Mouse (Mus musculus): ENCODE data around the gene Wfdc2. TPM values are rescaled to one million over a fixed set of nuclear protein-coding genes. Genes with fewer than 3 reads are reported as not detected.

Wfdc2 gene
- polyA plus RNA-seq (2016; fragmentation: Nextera tagmentation; extraction: Ambion mirVana) = 2.1 and 3.2 TPM in 2 replicates

DNA sequence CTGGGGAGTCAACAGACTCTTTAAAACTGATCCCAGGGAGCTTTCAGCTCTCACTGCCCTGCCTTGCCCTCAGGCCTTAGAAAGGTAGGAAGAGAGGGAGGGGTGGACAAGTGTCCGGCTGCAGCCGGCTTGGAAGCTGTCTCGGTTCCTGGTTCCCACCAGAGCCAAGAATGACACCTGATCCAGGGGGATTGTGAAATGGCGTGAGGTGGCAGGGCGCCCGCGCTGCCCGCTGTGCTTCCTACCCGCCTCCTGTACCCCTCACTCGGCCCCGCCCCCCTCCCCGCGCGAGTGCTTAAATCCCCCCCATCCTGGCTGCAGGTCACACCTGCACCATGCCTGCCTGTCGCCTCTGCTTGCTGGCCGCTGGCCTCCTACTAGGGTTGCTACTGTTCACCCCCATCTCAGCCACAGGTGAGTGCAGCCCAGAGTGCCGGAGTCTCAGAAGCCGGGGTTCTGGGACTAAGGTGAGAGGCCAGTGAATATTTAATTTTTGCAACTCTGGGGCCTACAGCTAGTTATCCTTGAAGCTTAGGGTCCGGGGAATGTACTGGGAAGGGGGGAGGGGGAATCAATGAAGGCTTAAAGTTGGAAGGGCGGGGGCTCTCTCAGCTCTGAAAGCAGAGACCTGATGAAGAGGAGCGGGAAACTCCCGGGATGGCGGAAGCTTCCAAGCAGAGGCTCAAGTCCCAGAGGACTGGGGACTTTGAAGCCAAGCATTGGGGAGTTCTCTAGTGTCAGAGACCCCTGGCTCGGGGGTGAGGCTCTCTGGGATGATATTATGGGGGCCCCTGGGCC lies at the start of gene Wfdc2:
TSS of gene Wfdc2 (plus strand) at position 23 of the 798 bp plus-strand sequence.
- H3K4me1 ChIP-seq = 0 out of 2 replicates have a peak, but pooled peaks cover 6% of the 10 kb centered on the region
- ATAC-seq = no peak
- WGBS (ENCODE audit: insufficient replicate concordance) = 12% methylated on average over 24 of the region's 24 CpGs

DNA sequence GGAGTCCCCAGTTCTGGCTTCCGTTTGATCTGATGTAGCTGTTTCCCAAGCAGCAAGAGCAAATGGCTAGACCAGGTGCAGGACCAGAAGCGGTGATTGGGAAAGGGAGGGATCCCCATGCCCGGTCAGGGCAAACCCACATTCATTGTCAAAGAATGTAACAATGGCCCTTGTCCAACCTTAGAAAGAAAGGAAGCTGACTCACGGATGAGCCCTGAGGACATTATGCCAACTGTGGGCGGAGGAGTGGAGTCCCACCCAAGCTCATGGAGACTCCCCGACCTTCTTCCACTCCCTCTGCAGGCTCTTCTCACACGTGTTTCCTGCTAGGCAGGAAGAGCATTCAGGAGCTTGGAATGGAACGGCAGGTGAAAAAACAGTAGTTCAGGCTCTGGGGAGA lies 48.8 kb upstream of the Wfdc2 start:
- Histone ChIP-seq H3K27ac (no peak overlapping the region), H3K36me3 (peaks cover 5% of the 10 kb centered on the region; the same call in 1 of the 2 replicates), H3K4me2 (no peak overlapping the region), H3K4me1 (peaks cover 12% of the 10 kb centered on the region), H3K27me3 (replicated peaks) (peaks cover 7% of the 10 kb centered on the region; the same call in 1 of the 2 replicates), H3K9ac (no peak overlapping the region), H3K9me3 (replicated peaks) (no peaks in the 10 kb centered on the region), H3K4me3 (no peak overlapping the region)
- 55% methylated on average over 8 of the region's 8 CpGs for WGBS (ENCODE audit: insufficient replicate concordance)
- ATAC-seq = no peak

More for the DNA sequence above, at the start of gene Wfdc2:
- H3K36me3 ChIP-seq = no peaks in the 10 kb centered on the region
- 0 out of 2 replicates have a peak, but pooled peaks cover 5% of the 10 kb centered on the region for H3K9me3 ChIP-seq (replicated peaks)
- H3K27ac ChIP-seq = no peak within 1 kb of the TSS
- H3K9ac ChIP-seq = peak within 1 kb of the TSS; percentile 15; the same call in 1 of the 2 replicates
- peaks cover 50% of the 10 kb centered on the region for H3K27me3 ChIP-seq (replicated peaks)
- peak within 1 kb of the TSS; percentile 66 for H3K4me2 ChIP-seq
- H3K4me3 ChIP-seq = peak within 1 kb of the TSS; percentile 40

DNA sequence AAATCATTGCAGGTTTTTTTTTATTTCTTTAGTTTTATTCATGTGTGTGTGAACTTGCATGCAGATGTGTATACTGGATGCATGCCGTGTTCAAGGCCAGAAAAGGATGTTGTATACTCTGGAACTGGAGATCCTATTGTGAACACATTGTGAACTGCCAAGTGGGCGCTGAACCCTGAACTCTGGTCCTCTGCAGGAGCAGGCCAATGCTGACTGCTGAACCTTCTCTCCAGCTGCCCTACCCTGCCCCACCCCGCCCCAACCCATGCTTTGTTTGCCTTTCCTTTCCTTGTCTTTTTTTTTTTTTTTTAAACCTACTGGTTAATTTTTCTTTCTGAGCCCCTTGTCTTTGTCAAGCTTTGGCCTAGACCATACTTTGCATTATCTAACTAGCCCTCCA lies 47.3 kb upstream of the Wfdc2 start:
- no peak overlapping the region for H3K4me3 ChIP-seq
- peaks cover 12% of the 10 kb centered on the region for H3K4me1 ChIP-seq
- H3K4me2 ChIP-seq = no peak overlapping the region
- H3K36me3 ChIP-seq = no peaks in the 10 kb centered on the region
- no peak overlapping the region for H3K27ac ChIP-seq
- 68% methylated on average over 3 of the region's 3 CpGs for WGBS (ENCODE audit: insufficient replicate concordance)
- H3K9ac ChIP-seq = no peak overlapping the region
- no peak for ATAC-seq
- peaks cover 15% of the 10 kb centered on the region for H3K27me3 ChIP-seq (replicated peaks)
- no peaks in the 10 kb centered on the region for H3K9me3 ChIP-seq (replicated peaks)

DNA sequence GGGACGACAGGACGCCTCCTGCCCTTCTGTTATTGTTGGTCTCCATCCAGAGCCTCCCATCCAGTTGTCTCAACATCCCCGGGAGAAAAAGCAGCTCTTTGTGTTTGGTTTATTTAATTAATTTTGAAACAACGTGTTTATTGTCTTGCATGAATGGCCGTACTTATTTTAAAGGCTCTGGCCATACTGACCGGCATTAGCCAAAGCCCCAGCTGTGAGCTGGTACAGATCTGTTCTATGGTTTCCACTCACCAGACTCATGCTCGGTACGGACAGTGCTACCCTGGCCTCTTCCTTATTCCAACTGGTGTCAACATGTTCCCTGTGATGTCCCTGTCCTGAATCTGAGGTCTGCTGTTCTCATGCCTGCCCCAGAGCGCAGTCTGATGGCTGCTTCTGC lies 46.3 kb upstream of the Wfdc2 start:
- Histone ChIP-seq H3K27me3 (replicated peaks) (peaks cover 15% of the 10 kb centered on the region), H3K36me3 (no peaks in the 10 kb centered on the region), H3K27ac (no peak overlapping the region), H3K4me3 (no peak overlapping the region), H3K9me3 (replicated peaks) (no peaks in the 10 kb centered on the region), H3K4me2 (no peak overlapping the region), H3K9ac (no peak overlapping the region), H3K4me1 (peaks cover 12% of the 10 kb centered on the region)
- WGBS (ENCODE audit: insufficient replicate concordance) = 70% methylated on average over 9 of the region's 9 CpGs
- no peak for ATAC-seq

DNA sequence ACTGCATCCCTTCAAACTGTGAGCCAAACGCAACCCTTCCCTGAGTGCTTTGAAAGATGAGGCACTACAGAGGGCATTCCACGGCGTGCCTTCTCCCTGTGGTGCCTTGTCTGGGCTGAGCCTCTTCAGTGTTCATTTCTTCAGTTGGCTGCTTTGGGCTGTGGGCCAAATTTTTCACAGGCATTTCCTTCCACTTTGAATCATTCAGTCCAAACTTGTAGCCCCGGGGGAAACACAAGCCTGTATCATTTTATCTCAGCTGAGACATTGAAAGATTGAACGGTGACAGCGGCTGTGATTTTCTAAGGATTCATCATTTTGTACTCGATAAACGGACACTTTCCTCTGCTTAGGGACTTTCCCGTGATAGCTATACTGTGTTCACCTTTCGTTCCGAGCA lies 45.6 kb upstream of the Wfdc2 start:
- Histone ChIP-seq H3K27me3 (replicated peaks) (peaks cover 19% of the 10 kb centered on the region), H3K9ac (no peak overlapping the region), H3K36me3 (no peaks in the 10 kb centered on the region), H3K27ac (no peak overlapping the region), H3K4me1 (peaks cover 15% of the 10 kb centered on the region), H3K9me3 (replicated peaks) (no peaks in the 10 kb centered on the region), H3K4me2 (no peak overlapping the region), H3K4me3 (no peak overlapping the region)
- 78% methylated on average over 11 of the region's 11 CpGs for WGBS (ENCODE audit: insufficient replicate concordance)
- ATAC-seq = no peak

- H3K4me1 ChIP-seq = peaks cover 13% of the 10 kb centered on the region
- no peaks in the 10 kb centered on the region for H3K9me3 ChIP-seq (replicated peaks)
- H3K4me2 ChIP-seq = no peak overlapping the region
- WGBS (ENCODE audit: insufficient replicate concordance) = 19% methylated on average over 8 of the region's 10 CpGs
- peaks cover 29% of the 10 kb centered on the region for H3K27me3 ChIP-seq (replicated peaks)
- no peak overlapping the region for H3K27ac ChIP-seq
- no peak overlapping the region for H3K4me3 ChIP-seq
- ATAC-seq = no peak; the same call in 1 of the 2 replicates
- H3K9ac ChIP-seq = no peak overlapping the region
- no peaks in the 10 kb centered on the region for H3K36me3 ChIP-seq
Measured at GRCm38 (mm10) chr2:164517485-164518221, 44.6 kb upstream of the Wfdc2 start.

DNA sequence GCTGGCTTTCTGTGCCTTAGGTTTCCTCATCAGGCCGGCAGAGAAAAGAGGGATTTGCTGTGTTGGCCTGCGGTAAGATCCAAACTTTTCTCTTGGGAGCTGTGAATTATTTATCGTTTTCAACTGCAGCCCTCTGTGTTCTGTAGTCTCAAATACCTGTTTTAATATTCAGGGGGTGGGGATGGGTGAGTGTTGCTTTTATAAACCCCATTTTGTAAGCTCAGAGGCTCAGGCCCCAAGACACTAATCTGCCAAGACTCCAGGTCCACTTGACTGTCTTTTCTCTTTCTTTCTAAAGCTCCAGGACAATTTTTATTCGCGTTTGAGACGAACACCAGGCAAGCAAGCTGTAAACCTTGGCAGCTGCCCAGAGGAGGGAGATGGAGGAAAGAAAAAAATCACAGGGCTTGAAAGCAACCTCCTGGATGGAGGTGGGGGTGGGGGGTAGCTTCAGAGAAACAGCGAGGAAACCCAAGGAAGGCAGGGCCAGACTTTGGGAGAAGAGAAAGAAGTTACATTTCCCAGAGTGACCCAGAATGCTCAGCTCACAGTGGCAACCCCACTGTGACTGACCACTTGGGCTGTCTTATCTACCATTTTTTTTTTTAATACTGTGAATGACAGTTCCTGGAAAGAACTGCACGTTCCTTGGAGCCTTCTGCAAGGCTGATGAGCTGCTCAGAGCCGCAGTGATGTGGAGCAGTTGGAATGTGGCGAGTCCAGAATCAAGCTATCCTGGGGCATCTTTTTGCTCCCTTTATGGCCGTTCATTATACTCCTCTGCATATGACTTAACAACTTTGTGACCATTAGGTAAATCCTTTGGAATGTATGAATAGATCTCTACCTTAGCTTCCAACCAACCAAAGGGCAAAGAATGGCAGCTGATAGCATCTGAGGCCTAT lies 43.7 kb upstream of the Wfdc2 start:
- Histone ChIP-seq H3K4me2 (no peak overlapping the region), H3K4me3 (no peak overlapping the region), H3K9ac (no peak overlapping the region), H3K36me3 (no peaks in the 10 kb centered on the region), H3K9me3 (replicated peaks) (no peaks in the 10 kb centered on the region), H3K27me3 (replicated peaks) (peaks cover 35% of the 10 kb centered on the region), H3K4me1 (peaks cover 8% of the 10 kb centered on the region; the same call in 1 of the 2 replicates), H3K27ac (no peak overlapping the region)
- WGBS (ENCODE audit: insufficient replicate concordance) = 49% methylated on average over 11 of the region's 11 CpGs
- no peak for ATAC-seq

GRCm38 (mm10) chr2:164519171-164519526 lies 43.1 kb upstream of the Wfdc2 start:
- H3K36me3 ChIP-seq = no peaks in the 10 kb centered on the region
- ATAC-seq = no peak
- H3K9ac ChIP-seq = no peak overlapping the region
- WGBS (ENCODE audit: insufficient replicate concordance) = 52% methylated on average over 6 of the region's 6 CpGs
- H3K4me2 ChIP-seq = no peak overlapping the region
- peaks cover 8% of the 10 kb centered on the region; the same call in 1 of the 2 replicates for H3K4me1 ChIP-seq
- H3K4me3 ChIP-seq = no peak overlapping the region
- peaks cover 31% of the 10 kb centered on the region for H3K27me3 ChIP-seq (replicated peaks)
- H3K9me3 ChIP-seq (replicated peaks) = no peaks in the 10 kb centered on the region
- no peak overlapping the region for H3K27ac ChIP-seq

- Histone ChIP-seq H3K4me1 (peaks cover 8% of the 10 kb centered on the region; the same call in 1 of the 2 replicates), H3K9me3 (replicated peaks) (no peaks in the 10 kb centered on the region), H3K4me3 (no peak overlapping the region), H3K27ac (no peak overlapping the region), H3K9ac (no peak overlapping the region), H3K36me3 (no peaks in the 10 kb centered on the region), H3K4me2 (no peak overlapping the region), H3K27me3 (replicated peaks) (peaks cover 31% of the 10 kb centered on the region)
- 0 out of 2 replicates have a peak, but pooled peaks have one; percentile 27 for ATAC-seq
- WGBS (ENCODE audit: insufficient replicate concordance) = 7% methylated on average over 3 of the region's 3 CpGs
Measured at GRCm38 (mm10) chr2:164520782-164521181, 41.4 kb upstream of the Wfdc2 start.

DNA sequence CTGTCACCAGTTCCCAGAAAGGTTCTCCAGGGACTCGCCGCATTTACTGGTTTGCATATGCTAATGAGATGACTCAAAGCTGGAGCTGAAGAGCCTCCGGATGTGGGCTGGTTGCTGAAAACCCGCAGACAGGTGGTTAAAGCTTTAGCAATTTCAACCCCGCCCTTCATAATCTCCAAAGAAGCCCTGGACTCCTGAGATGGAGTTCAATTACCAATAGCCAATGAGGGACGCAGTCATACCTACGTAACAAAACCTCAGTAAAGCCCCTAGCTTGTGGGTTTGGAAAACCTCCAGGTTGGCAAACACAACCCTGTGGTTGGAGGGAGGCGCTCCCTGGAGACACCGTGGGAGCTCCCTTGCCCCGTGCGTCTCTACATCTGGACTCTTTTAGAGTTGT lies 40.4 kb upstream of the Wfdc2 start:
- H3K9me3 ChIP-seq (replicated peaks) = peaks cover 4% of the 10 kb centered on the region; the same call in 1 of the 2 replicates
- H3K4me2 ChIP-seq = 0 out of 2 replicates have a peak overlapping the region, but pooled peaks have one; percentile 11
- no peak overlapping the region for H3K4me3 ChIP-seq
- H3K27me3 ChIP-seq (replicated peaks) = peaks cover 31% of the 10 kb centered on the region
- peaks cover 8% of the 10 kb centered on the region; the same call in 1 of the 2 replicates for H3K4me1 ChIP-seq
- H3K36me3 ChIP-seq = no peaks in the 10 kb centered on the region
- H3K9ac ChIP-seq = no peak overlapping the region
- 4% methylated on average over 11 of the region's 11 CpGs for WGBS (ENCODE audit: insufficient replicate concordance)
- ATAC-seq = no peak
- H3K27ac ChIP-seq = no peak overlapping the region

DNA sequence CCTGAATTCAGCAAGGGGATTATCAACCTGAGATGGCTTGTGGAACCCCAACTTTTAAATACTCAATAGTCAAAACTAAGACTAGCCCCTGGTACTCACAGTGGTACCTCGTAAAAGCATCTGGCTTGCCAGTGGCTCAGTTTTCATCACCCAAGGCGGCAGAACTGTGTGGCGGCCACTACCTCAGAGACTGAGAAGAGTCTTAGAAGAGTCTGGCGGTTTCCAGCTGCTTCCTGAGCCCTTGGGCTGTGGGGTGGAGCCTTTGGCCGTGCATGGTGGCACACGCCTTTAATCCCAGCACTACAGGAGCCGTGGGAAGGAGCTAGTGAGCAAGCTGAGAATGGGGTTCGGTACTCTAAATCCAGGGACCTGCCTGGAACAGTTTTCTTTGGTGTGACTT lies 39.9 kb upstream of the Wfdc2 start:
- H3K27me3 ChIP-seq (replicated peaks) = peaks cover 31% of the 10 kb centered on the region
- no peak for ATAC-seq
- WGBS (ENCODE audit: insufficient replicate concordance) = 16% methylated on average over 8 of the region's 8 CpGs
- no peak overlapping the region for H3K27ac ChIP-seq
- H3K9me3 ChIP-seq (replicated peaks) = peaks cover 4% of the 10 kb centered on the region; the same call in 1 of the 2 replicates
- 0 out of 2 replicates have a peak overlapping the region, but pooled peaks have one; percentile 11 for H3K4me2 ChIP-seq
- no peaks in the 10 kb centered on the region for H3K36me3 ChIP-seq
- H3K4me1 ChIP-seq = peaks cover 8% of the 10 kb centered on the region; the same call in 1 of the 2 replicates
- H3K4me3 ChIP-seq = no peak overlapping the region
- H3K9ac ChIP-seq = no peak overlapping the region

Measured in liver, embryonic 12.5 days (tissue).